Mouse (Mus musculus): ENCODE measurements around the gene Tspan13.

The Tspan13 gene

DNA sequence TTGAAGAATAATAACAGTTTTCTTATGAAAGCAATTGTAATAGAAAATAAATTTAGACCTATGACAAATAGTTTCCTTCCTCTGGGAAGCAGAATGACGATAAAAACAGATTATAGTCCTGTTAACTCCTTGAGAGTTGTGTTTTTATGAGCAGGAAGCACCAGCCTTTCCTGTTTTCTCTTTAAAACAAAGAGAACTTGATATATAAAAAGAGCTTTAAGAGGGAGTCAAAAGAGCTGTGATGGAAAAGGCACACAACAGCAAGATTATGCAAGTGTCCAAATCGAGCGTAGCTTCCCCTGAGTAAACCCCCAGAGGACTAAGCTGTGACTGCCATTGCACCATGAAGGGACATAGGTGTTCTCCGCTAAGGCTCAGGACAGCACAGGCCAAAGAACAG lies 9.9 kb downstream of the Tspan13 start:
- DNase-seq (ENCODE audit: low read depth, low spot score) = no peak

DNA sequence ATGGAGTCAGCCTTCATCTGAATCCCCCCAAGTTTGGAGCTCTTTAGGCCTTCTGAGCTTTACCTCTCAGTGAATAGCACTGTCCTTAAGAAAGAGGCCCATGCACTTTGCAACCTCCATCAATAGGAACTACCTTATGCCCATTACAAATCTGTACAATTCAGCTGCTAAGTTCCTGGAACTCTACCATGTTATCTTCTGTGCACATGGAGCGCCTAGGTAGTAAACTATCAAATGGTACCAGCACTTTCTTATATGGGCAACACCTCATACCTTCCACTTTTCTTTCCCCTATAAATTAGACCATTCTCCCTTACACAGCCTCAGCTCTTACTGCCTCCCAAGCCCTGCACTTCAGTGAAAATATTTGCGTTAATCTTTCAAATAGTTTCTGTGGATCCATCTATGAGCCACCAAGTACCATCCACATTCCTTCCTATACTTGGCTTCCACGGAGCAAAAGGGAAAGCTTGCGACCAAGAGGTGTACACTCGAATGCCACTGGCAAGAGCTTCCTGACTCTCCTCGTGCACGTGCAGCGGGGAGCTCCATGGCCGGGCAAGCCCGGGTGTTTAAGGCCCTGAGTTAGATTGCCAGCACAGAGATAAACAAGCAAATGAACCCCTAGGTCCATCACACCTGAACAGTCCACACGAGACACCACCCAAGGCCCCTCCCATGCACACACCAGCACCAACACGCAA lies 11.5 kb downstream of the Tspan13 start:
- no peak for DNase-seq (ENCODE audit: low read depth, low spot score)

DNA sequence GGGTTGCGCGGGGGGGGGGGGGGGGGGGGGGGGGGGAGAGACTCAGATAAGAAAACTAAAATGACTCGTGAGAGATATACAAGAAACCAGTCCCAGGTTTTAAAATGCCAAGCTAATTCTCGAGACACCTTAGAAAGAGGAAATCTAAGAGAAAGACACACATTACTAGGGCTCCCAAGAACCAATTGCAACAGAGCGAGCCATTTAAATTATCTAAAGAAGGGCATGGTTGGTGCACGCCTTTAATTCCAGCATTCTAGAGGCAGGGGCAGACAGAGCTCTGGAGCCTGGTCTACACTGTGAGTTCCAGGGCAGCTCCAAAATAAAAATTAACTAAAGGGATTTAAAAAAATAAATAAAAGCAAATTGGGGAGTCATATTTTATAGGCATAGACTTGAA lies 12.6 kb downstream of the Tspan13 start:
- DNase-seq (ENCODE audit: low read depth, low spot score) = no peak

DNA sequence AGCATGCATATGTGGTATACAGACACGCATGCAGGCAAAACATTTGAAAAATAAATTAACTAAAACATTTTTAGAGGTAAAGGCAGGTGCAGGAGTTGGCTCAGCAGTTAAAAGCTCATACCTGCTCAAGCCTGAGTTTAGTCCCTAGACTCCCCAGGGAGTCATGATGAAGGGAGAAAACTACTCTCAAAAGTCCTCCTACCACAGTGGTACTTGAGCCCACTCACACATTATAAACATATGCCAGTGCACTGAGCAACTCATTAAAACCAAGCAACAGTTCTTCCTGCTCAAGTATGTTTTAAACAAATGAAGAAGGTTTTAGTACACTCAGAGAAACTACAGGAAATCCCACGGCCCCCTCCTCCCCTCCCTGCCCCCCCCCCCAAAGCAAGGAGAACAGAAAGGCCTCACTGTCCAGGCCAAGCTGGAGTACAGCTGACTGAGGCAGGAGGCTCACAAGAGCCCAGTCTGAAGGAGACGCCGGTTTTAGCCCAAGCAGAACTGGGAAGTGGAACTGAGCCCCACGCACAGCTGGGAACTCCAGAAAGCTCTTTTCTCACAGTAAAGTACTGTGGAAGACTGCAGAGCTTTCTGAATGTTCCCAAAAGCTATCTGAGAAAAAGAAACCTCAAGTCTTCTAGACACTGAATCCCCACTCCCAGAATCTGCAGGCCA lies 13.2 kb downstream of the Tspan13 start:
- no peak for DNase-seq (ENCODE audit: low read depth, low spot score)

DNA sequence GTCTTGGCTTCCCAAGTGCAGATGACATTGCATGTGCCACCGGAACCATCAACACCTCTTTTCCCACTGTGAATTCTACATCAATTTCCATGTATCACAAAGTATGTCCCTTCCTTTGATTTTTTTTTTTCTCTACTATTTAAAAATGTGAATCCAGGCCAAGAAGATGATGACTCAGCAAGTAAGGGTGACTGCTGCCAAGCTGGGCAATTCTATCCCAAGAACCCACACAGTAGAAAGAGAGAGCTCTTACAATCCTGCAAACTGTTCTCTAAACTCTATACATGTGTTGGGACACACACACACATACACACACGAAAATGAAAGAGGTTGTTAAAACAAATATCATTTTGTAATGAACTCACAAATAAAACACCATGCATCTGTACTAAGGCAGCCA lies 15.1 kb downstream of the Tspan13 start:
- DNase-seq (ENCODE audit: low read depth, low spot score) = no peak

DNA sequence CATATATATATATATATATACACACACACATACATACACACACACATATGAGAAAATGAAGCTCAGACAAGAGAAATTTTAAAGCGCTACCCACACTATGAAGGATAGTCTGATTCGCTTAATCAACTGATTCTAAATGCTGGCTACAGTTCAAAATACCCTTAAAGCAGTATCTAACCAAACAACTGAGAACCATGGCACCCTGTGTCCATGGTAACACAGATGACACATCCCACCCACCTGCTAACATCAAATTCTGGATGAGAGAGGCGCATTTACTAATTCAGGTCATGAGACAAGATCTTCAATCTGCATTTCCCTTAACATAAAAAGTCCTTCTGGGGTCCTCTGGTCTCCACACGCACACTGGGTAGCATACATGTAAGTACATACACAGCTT lies 16.2 kb downstream of the Tspan13 start:
- DNase-seq (ENCODE audit: low read depth, low spot score) = no peak

DNA sequence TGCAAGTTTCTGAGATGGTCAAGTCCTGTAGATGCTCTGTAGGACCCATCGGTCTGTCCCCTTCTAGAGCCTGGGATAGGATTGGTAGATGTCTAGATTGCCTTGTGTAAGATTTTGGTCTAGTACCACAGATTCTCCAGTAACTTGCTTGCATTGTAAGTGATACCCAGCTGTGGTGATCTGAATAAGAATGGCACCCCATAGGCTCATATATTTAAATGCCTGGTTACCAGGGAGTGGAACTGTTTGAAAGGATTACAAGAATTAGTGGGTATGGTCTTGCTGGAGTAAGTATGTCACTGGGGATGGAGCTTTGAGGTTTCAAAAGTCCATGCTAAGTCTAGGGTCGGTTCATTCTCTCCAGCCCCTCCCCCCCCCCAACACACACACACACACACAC lies 21.6 kb downstream of the Tspan13 start:
- peak; percentile 95 for DNase-seq (ENCODE audit: low read depth, low spot score)

DNA sequence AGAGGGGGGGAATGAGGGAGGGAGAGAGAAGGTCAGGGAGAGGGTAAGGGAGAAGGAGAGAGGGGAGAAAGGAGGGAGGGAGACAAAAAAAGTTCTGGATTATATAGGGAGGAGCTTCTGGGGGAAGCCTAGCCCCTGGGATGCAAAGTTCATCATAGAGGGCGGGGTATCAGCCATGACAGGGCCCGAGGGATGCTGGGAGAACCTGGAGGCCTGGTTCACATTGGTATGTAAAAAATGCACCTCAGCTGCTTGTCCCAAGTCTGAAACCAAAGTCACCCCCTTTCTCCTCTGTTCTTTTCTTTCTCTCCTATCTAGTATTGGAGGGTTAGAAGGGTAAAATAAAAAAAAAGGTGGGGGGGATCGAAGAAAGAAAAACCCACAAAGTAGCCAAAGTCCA lies 22.2 kb downstream of the Tspan13 start:
- peak; percentile 76 for DNase-seq (ENCODE audit: low read depth, low spot score)

DNA sequence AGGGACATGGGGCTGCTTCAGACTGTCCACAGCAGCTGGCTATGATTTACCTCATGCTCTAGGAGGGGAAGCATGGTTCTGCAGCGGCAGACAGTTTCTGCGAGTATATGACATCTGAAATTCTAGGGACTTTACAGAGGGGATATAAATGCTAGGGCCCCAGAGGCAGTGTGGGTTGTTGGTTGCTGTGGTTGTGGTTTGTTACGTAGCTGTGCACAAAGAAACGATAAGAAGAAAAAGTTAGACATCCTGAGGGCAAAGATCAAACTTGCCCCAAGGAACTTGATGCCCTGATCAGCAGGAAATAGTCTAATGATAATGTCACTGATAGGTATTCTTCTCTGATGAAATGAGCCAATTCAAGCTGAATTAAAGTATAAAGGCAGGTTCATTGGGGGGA lies 22.7 kb downstream of the Tspan13 start:
- DNase-seq (ENCODE audit: low read depth, low spot score) = no peak

DNA sequence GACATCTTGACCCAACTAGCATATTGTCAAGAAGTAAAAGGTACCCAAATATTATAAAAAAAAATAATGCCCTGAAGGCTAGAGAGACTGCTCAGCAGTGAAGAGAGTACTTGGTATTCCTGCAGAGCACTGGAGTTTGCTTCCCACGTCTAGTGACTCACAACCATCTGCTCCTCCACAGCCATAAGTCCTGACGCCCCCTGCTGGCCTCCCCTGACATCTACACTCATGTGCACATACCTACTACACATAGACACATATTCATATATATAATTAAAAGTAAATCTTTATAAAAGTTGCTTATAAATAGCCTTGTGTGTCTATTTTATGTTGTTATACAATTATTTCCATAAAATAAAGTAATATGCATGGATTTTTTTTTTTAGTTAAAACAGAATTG lies 24.5 kb downstream of the Tspan13 start:
- peak; percentile 60 for DNase-seq (ENCODE audit: low read depth, low spot score)

DNA sequence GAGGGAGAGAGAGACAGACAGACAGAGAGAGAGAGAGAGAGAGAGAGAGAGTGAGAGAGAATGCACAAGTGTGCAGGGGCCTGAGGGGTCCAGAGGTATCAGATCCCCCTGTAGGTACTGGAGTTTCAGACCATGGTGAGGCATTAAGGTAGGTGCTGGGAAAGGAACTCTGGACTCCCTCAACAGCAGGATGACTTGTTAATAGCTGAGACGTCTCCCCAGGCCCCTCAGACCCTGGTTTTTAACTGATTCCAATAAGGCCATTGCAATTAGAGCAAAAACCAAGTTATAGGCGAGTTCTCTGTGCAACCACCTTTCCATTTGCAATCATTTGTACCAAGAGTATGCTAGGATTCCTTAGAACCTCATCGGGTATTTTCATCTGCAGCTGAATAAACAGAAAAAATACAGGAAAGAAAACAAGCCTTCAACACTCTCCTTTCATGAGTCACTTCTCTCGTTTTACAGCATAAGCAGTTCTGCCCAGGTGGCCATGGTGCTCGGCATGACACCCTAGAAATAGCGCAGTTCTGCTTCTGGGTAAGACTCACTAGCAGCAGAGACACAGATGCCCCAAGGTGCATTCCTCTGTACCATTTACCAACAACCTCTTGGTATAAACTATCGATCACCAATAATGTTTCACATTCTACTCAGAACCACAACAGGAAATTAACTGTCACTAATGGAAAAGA lies 28.9 kb downstream of the Tspan13 start:
- DNase-seq (ENCODE audit: low read depth, low spot score) = no peak

DNA sequence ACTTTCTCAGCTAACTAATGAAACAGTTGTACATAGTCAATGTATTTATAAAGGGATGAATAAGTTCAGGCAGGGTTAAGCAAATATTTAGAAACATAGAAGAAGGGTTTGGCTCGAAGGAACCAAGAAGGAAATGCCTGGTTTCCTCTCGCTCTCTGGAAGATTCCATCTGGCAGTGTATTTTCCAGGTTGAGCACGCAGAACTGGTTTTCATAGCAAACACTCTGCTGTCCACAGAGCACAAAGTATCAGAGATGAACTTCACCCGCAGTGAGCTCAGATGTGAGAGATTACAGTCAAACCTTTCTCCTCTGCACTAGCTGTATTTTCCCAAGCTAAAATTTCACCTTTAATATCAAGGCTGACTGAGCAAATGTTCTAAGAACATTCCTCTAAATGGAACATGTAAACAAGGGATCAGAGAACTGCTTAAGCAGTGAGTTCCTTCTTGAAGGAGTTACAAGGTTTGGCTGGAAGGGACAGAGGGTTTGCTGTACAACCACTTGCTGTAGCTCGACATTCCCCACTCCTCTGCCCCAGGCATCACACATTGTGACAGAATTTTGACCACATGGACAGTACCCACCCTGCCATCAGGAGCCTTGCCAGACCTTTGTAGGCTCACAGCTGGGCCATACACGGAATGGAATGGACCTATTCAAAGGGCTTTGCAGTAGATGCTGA lies 33.8 kb downstream of the Tspan13 start:
- DNase-seq (ENCODE audit: low read depth, low spot score) = no peak

DNA sequence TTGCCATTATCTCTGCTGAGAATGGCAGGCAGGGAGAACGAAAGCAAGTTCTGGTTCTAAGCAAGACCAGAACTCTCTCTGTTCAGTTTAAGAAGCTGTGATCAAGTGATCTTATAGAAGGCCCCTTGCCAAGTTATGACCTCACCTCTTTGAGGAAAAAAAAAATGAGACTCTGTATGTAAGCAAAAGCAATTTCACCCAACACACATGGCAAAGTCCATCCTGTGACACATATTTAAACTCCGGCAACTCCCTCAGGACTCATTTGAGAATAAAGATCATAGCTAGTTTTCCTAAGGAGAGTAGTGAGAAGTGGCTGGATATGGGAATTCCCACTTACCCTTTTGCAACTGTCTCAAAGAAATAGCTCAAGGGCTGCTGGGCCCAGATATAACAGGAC lies 34.7 kb downstream of the Tspan13 start:
- no peak for DNase-seq (ENCODE audit: low read depth, low spot score)

DNA sequence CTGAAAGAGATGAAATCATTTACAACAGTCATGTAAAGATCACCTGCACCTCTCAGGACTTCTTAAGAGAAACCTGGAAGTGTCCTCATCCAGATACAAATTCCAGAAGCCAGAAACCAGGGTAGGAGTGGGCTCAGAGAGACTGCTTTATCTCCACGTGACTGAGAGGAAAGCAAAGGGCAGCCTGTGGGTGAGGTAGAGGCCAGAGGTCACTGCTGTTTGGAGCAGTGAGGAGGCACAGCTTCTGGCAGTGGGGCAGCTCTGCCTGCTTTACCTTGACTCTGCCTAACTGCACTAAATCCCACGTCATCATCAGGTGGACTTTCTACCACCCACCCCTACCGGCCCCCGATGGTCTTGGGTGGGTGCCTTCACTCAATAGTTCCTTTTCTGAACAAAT lies 37.6 kb downstream of the Tspan13 start:
- DNase-seq (ENCODE audit: low read depth, low spot score) = no peak

DNA sequence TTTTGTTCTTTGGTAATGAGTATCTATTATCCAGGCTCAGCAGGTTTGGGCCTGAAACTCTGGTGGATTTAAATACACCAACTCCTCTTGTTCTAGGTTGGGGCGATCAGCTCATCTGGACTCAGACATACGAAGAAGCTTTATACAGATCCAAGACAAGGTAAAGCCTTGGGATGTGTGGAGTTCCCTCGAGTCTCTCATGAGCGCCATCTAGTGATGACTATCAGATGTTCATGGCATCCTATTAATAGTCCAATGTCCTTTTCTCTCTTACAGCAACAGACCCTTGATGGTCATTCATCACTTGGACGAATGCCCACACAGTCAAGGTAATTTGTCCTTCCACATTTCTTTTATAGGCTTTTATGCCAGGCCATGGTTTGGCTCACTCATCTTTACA lies 46.5 kb downstream of the Tspan13 start:
- DNase-seq (ENCODE audit: low read depth, low spot score) = peak; percentile 78

DNA sequence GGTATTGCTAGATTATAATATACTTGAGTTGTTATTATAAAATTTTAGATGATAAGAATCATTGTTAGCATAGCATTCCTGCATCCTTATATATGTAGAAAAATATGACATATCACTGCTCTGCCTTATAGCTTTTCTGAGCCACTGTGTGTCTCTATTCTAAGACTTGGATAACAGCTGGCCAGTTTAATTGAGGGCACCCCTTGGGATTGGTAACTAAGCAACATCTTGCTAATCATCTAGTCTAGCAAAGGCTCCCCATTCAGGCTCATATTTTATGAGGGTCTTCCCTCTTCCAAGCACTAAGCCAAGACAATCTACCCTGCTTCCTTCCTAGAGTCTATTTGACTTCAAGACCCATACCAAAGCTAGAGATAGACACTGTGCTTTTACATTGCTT lies 48.2 kb downstream of the Tspan13 start:
- DNase-seq (ENCODE audit: low read depth, low spot score) = no peak

DNA sequence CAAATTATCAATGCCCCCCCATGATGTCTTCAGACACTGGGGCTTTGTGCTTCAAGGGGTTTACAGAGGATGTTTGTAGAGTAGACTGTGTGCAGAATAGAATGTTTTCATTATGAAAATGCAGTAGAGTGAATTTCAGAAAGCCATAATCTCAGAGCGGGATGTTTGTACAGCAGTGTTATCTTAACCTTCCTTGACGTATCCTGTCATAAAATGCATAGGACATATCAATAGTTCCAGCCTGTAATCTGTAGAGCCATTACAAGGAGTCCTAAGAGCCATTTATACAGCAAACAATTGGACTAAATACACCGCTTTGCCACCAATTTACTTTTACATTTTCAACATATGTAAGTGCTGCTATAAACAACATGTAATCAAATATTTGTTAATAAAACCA lies 48.7 kb downstream of the Tspan13 start:
- no peak for DNase-seq (ENCODE audit: low read depth, low spot score)

DNA sequence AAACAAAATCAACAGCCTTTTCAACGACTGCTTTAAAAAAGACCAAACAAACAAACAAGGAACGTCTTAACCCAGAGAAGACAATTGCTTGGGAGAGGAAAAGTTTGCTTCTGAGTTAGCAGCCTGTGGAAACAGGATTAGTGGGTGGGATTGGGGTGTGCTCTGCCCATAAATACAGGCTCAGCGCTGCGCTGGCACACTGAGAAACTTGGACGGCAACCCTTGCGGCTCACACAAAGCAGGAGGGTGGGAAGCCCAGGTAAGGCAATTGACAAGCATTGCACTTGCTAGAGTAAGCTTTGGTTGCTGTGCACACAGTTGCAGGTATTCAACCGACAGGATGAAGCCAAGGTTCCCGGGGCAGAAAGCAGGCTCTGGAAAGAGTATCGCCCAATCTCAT lies 49.6 kb downstream of the Tspan13 start, which contains the start of gene Agr2:
Gene Agr2, plus strand, starts transcription at position 197 of the 400 bp plus-strand sequence.
- no peak for DNase-seq (ENCODE audit: low read depth, low spot score)

DNA sequence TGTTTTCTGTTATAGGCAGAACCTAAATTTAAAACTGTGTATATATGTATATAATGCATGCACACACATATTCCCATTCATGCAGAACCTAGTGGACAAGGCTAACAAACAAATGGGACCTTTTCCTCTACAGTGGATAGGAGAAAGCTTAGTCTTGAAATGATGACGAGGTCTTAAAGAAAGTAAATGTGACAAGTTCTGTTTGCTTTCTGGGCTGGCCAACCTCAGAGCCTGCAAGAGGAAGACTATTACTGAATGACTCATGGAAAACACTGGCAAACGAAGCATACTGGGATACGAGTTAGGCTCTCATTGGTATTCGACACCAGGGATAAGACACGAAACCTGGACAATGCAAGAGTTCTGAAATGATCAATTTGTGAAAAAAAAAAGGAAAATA lies 57.6 kb downstream of the Tspan13 start:
- no peak for DNase-seq (ENCODE audit: low read depth, low spot score)

DNA sequence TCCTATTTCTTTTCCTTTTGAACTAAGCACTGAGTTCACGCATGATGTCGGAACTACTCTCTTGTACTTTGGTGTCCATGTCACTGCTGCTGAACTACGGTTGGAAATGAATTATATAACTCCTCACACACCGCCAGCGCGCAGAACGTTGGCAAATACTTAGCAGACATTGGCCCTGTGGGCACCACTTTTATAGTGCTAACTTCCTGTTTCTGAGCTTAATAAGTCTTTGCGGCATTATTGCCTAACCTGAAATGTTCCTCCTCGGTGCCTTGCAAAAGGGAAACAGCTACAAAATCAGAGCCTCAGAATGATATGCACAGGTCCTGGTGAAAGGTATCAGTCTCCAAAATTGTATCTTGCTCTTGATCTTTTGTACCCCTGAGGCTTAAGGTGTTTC lies 58.8 kb downstream of the Tspan13 start:
- DNase-seq (ENCODE audit: low read depth, low spot score) = no peak

DNA sequence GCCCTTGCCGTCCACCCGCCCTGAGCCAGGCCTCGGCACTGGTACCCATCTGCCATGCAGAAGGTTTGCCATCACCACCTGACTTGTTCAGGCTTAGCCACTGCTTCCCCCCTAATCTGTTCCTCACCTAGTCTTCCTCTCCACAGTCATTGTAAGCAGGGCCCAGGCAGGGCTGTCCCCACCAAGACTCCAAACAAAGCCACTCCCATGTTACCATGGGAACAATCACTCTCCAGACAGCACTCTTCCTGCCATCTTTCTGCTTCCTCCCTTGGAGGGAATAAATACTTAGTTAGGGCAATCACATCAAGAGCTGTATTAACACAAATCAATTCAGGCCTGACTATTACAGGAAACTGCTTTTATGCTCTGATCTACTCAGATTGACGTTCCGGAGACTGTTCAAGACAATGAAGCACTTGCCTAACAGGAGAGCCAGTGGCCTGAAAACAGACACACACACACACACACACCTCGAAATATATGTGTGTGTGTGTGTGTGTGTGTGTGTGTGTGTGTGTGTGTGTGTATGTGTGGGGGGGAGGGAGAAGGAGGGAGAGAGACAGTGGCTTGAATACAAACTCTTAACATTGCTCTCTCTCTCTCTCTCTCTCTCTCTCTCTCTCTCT lies 60.5 kb downstream of the Tspan13 start:
- DNase-seq (ENCODE audit: low read depth, low spot score) = peak; percentile 76

DNA sequence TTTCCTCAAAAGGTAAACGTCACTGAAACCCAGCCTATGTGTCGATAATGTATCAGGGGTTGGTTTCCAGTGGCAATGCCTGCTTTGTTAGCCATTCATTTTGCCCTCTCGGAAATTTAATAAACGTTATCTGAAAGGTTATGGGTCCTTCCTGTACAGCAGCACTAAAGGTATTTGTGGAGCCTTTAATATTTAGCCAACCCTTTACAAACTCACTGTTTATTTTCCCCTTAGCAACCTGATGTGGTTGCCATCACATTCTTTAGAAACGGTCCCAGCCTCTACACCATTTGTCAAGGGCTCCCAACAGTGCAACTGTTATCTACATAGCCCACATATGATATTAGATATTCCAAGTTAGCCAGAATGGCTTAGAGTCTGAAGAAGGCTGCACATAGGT lies 62.7 kb downstream of the Tspan13 start:
- DNase-seq (ENCODE audit: low read depth, low spot score) = no peak

Measured in R1 (cell line).